Mouse (Mus musculus) central nervous system, embryonic 14 days (tissue): ENCODE results near the gene Psors1c2. TPM values are rescaled to one million over a fixed set of nuclear protein-coding genes. Genes with fewer than 3 reads are reported as not detected.

Experiments used
- polyA plus RNA-seq: library from polyadenylated mRNA; depleted of rRNA; stranded (reverse); fragments of >200 nt; gene quantifications from 2 replicates; pipeline ENCODE4 v1.2.3, GENCODE M21; 2012; rRNA removed

Gene Psors1c2
- polyA plus RNA-seq = 1.1 and 1.2 TPM in 2 replicates

GRCm38 (mm10) chr17:35532901-35533300, at the start of gene Psors1c2:
Gene Psors1c2, plus strand, starts transcription at chr17:35533201.

GRCm38 (mm10) chr17:35505776-35506175, 27.2 kb upstream of the Psors1c2 start, which contains the start of gene Pou5f1:
Gene Pou5f1, plus strand, starts transcription at chr17:35506018.

GRCm38 (mm10) chr17:35516652-35517500, 16.1 kb upstream of the Psors1c2 start, which contains the start of the genes Tcf19 and Cchcr1:
Gene Tcf19, minus strand, starts transcription at chr17:35516824.
Gene Cchcr1, plus strand, starts transcription at chr17:35517100.

GRCm38 (mm10) chr17:35551881-35552414, 18.9 kb downstream of the Psors1c2 start, which contains the start of gene Cdsn:
Gene Cdsn, plus strand, starts transcription at chr17:35552128.

GRCm38 (mm10) chr17:35567150-35567549, 34.1 kb downstream of the Psors1c2 start, which contains the start of gene 2300002M23Rik:
Gene 2300002M23Rik, plus strand, starts transcription at chr17:35567450.

Other genes starting within 250 kb of the Psors1c2 start
- 0.09 and 0.10 TPM in 2 replicates for gene H2-Q1, start 212.8 kb upstream of the Psors1c2 start, polyA plus RNA-seq
- 0.92 and 0.94 TPM in 2 replicates for gene H2-Q2, start 191.0 kb upstream of the Psors1c2 start, polyA plus RNA-seq
- gene H2-Q4, start 153.6 kb upstream of the Psors1c2 start, polyA plus RNA-seq = 4.9 and 7.0 TPM in 2 replicates
- gene H2-Q6, start 108.4 kb upstream of the Psors1c2 start, polyA plus RNA-seq = 0.54 and 0.61 TPM in 2 replicates
- 3.8 and 4.5 TPM in 2 replicates for gene H2-Q7, start 94.0 kb upstream of the Psors1c2 start, polyA plus RNA-seq
- 0.09 and 0.11 TPM in 2 replicates for gene H2-Q10, start 63.1 kb upstream of the Psors1c2 start, polyA plus RNA-seq
- gene Pou5f1, start 27.2 kb upstream of the Psors1c2 start, polyA plus RNA-seq = not detected in 2 replicates
- gene Tcf19, start 16.4 kb upstream of the Psors1c2 start, polyA plus RNA-seq = 27.0 and 27.8 TPM in 2 replicates
- gene Cchcr1, start 16.1 kb upstream of the Psors1c2 start, polyA plus RNA-seq = 23.6 and 25.7 TPM in 2 replicates
- 0.02 and 0.13 TPM in 2 replicates for gene Cdsn, start 18.9 kb downstream of the Psors1c2 start, polyA plus RNA-seq
- gene 2300002M23Rik, start 34.2 kb downstream of the Psors1c2 start, polyA plus RNA-seq = 0.19 TPM in 1 of 2 replicates, not detected in the other
- 0.33 and 0.34 TPM in 2 replicates for gene Sfta2, start 68.3 kb downstream of the Psors1c2 start, polyA plus RNA-seq
- not detected in 2 replicates for gene Gm9573, start 93.4 kb downstream of the Psors1c2 start, polyA plus RNA-seq
- gene Mucl3, start 110.5 kb downstream of the Psors1c2 start, polyA plus RNA-seq = 0.06 and 0.15 TPM in 2 replicates
- 35.4 and 37.4 TPM in 2 replicates for gene Vars2, start 134.4 kb downstream of the Psors1c2 start, polyA plus RNA-seq
- gene Gtf2h4, start 140.5 kb downstream of the Psors1c2 start, polyA plus RNA-seq = 31.1 and 34.8 TPM in 2 replicates
- gene Ddr1, start 171.4 kb downstream of the Psors1c2 start, polyA plus RNA-seq = 94.3 and 115 TPM in 2 replicates